Mouse (Mus musculus): ENCODE measurements around the gene Lhb. TPM values are rescaled to one million over a fixed set of nuclear protein-coding genes. Genes with fewer than 3 reads are reported as not detected.

The Lhb gene
- polyA plus RNA-seq, 1 experiment from 2014 or later: 0.50 TPM

DNA sequence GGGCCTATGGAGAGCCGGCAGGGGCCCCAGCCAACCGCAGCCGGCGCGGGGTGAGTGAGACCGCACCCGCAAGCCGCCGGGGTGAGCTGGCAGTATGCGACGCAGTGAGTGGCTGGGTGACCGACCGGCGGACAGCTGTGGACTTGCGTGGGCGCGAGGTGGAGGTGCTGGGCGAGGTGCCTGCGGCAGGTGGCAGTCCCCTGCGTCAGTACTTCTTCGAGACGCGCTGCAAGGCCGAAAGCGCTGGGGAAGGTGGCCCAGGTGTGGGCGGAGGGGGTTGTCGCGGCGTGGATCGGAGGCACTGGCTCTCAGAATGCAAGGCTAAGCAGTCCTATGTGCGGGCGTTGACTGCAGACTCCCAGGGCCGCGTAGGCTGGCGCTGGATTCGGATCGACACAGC lies 5.0 kb upstream of the Lhb start:
- peak overlapping the region; percentile 26; the same call in 1 of the 2 replicates for H3K4me2 ChIP-seq (replicated peaks)
- H3K9ac ChIP-seq (replicated peaks): peak overlapping the region; percentile 10; the same call in 1 of the 2 replicates

DNA sequence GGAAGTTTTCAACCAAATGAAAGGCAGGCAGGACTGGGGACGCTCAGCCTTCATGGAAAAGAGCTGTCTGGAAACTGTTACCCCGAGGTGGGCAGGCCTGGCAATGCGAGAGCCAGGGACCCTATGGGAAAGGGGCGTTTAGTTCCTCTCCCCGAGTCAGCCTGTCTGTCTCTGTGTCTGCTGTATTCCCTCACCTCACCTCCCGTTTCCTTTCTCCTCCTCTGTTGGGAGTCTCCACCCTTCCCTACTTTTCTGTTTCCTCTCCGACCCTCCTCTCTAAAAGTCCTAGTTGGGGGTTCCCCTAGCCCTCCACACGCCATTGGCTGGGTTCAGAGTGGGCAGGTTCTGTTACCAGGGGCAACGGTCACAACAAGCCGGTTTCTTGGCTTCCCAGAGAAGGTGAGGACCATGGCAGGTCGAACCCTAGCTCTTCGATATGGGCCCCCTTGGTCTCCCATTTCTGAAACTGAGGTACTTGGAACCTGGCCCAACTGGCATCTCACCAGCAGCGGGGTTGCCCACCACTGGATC lies 2.6 kb upstream of the Lhb start:
- H3K9ac ChIP-seq (replicated peaks): no peak overlapping the region
- 12% methylated on average over 13 of the region's 13 CpGs for WGBS
- no peak for ATAC-seq
- H3K4me3 ChIP-seq (replicated peaks): no peak overlapping the region
- H3K4me1 ChIP-seq (replicated peaks): peaks cover 17% of the 10 kb centered on the region
- no peak overlapping the region for H3K4me2 ChIP-seq (replicated peaks)
- no peaks in the 10 kb centered on the region for H3K9me3 ChIP-seq
- peaks cover 27% of the 10 kb centered on the region for H3K36me3 ChIP-seq
- peaks cover 87% of the 10 kb centered on the region for H3K27me3 ChIP-seq
- no peak overlapping the region for H3K27ac ChIP-seq

More for the DNA sequence above, 5.0 kb upstream of the Lhb start:
- Histone ChIP-seq H3K4me3 (replicated peaks) (no peak overlapping the region), H3K4me1 (replicated peaks) (peaks cover 17% of the 10 kb centered on the region), H3K27ac (no peak overlapping the region), H3K36me3 (peaks cover 4% of the 10 kb centered on the region), H3K9me3 (no peaks in the 10 kb centered on the region), H3K27me3 (peaks cover 100% of the 10 kb centered on the region)
- WGBS: 13% methylated on average over 37 of the region's 37 CpGs
- no peak for ATAC-seq

DNA sequence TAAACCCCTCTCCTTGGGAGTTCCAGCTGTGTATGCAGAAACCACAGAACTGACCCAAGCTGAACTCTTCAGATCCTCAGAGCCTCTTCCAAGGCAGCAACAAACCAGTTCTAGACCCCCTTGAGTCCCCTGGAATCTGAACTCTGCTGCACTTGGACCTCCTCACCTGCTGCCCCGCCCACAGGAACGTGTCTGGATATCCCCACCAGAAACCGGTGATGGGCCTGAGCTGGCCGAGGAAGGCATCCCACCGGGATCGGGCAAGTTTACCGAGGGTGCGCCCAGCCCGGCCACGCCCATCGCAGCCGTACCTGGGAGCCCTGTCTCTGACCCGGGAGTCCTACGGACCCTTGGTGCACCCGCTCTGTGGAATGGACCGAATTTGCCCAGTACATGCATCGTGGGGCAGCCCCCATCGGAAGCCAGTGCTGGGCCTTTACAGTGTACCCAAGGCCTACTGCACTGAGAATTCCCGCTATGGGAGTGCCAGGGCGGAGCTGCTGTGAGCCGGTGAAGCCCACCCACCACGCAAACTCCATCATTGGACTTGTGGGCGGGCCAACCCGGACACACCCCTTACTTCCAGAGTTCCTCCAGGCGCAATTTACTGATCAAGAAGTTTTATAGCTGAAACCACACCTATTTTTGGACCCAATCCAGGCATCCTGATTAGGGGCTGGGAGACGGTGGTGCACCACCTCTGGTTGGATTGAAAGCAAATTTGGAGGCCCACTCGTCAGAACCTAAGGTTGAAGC lies 583 bp upstream of the Lhb start:
- H3K27me3 ChIP-seq: peaks cover 67% of the 10 kb centered on the region
- H3K27ac ChIP-seq: no peak overlapping the region
- peaks cover 48% of the 10 kb centered on the region for H3K36me3 ChIP-seq
- H3K4me1 ChIP-seq (replicated peaks): peaks cover 4% of the 10 kb centered on the region; the same call in 1 of the 2 replicates
- no peak overlapping the region for H3K4me2 ChIP-seq (replicated peaks)
- ATAC-seq: no peak
- no peak overlapping the region for H3K9ac ChIP-seq (replicated peaks)
- no peaks in the 10 kb centered on the region for H3K9me3 ChIP-seq
- H3K4me3 ChIP-seq (replicated peaks): no peak overlapping the region
- WGBS: 16% methylated on average over 27 of the region's 27 CpGs

DNA sequence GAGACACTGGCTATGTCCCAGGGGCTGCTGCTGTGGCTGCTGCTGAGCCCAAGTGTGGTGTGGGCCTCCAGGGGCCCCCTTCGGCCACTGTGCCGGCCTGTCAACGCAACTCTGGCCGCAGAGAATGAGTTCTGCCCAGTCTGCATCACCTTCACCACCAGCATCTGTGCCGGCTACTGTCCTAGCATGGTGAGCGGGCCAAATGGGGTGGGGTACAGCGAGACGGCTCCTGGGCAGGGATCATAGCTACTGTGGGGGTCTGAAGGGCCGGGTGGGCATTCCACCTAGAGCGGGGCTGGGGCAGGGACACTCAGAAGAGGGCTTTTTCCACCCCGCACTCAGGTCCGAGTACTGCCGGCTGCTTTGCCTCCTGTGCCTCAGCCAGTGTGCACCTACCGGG lies 574 bp downstream of the Lhb start:
- H3K4me3 ChIP-seq (replicated peaks): no peak overlapping the region
- peaks cover 56% of the 10 kb centered on the region for H3K27me3 ChIP-seq
- H3K9ac ChIP-seq (replicated peaks): no peak overlapping the region
- peaks cover 57% of the 10 kb centered on the region for H3K36me3 ChIP-seq
- H3K9me3 ChIP-seq: no peaks in the 10 kb centered on the region
- H3K4me1 ChIP-seq (replicated peaks): no peaks in the 10 kb centered on the region
- no peak for ATAC-seq
- 88% methylated on average over 14 of the region's 14 CpGs for WGBS
- H3K27ac ChIP-seq: no peak overlapping the region
- H3K4me2 ChIP-seq (replicated peaks): no peak overlapping the region

DNA sequence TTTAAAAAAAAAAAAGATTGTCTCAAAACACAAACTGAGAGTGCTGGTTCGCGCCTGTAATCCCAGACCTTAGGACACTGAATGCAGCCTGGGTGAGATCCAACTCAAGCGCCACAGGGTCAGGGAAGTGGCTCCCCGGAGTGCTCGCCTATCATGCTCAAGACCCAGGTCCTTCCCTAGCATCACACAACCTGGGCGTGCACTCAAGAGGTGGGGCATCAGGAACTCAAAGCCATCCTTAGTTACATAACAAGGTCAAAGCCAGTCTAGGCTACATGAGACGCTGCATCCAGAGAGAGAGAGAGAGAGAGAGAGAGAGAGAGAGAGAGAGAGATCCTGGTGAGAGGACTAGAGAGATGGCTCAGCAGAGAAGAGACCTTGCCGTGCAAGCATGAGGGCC lies 5.9 kb downstream of the Lhb start:
- Histone ChIP-seq H3K4me1 (replicated peaks) (no peaks in the 10 kb centered on the region), H3K9me3 (no peaks in the 10 kb centered on the region), H3K27ac (no peak overlapping the region), H3K9ac (replicated peaks) (no peak overlapping the region), H3K27me3 (peaks cover 2% of the 10 kb centered on the region; the same call in 1 of the 2 replicates), H3K4me2 (replicated peaks) (no peak overlapping the region), H3K4me3 (replicated peaks) (no peak overlapping the region), H3K36me3 (peaks cover 93% of the 10 kb centered on the region)
- 95% methylated on average over 8 of the region's 8 CpGs for WGBS
- no peak for ATAC-seq

DNA sequence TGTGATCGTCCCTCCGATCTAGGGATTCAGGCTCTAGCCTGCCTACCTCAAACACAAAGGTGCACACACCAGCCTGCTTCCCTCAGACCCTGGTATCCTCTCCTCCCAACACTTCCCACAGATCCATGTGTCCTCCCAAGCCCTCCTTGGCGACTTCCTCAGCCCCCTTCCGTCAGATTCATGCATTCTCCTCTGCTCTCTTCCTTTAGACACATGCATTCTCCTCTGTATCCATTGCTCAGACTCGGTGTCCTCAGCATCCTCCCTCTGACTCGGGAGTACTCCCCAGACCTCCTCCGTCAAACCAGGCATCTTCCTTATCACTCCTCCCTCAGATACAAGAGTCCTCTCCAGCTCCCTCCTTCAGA lies 13.2 kb downstream of the Lhb start:
- no peaks in the 10 kb centered on the region for H3K27me3 ChIP-seq
- H3K36me3 ChIP-seq: peaks cover 33% of the 10 kb centered on the region
- H3K9me3 ChIP-seq: no peaks in the 10 kb centered on the region
- H3K4me3 ChIP-seq (replicated peaks): peak overlapping the region; percentile 95
- peaks cover 47% of the 10 kb centered on the region for H3K4me1 ChIP-seq (replicated peaks)
- under 1% methylated on average over 7 of the region's 7 CpGs for WGBS
- H3K4me2 ChIP-seq (replicated peaks): peak overlapping the region; percentile 99
- H3K27ac ChIP-seq: peak overlapping the region; percentile 94
- ATAC-seq: no peak
- peak overlapping the region; percentile 92 for H3K9ac ChIP-seq (replicated peaks)

DNA sequence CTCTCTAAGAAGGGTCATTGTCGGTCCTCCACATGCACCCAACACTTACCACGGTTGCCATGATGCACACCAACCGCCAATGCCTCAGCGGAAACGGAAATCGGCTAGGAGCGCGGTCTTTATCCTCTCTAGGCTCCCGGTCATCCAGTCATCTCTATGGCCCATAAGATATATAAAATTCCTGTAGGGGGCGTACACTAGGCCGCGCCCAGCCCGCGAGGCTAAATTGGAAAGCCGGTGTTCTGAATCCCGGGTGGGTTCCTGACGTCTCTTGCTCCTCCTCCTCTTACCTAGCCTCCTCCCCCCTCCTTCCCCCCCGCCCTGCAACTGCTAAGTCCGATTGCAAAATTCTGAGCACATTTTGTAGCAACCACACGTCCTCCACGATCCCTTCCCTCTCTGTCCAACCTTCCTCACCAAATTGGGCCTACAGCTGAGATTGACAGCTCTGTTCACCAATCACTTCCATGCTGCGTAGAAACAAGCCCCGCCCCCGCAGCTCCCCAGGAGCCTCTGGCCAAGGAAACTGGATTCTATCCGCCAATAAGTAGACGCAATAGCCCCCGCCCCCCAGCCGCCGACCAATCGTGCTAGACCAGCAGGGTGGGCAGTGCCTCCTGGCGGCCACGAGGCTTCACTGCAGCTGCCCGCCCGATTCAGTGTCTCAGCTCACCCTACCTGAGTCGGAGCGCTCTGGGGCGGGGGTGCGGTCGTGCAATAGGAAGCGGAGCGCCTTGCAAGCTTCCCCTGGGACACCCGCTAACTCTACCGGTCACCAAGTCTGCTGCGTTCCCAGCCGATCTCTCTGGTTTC lies 13.8 kb downstream of the Lhb start, which contains the start of gene Gys1:
Gene Gys1 (plus strand): TSS at position 642 of the 813 bp plus-strand sequence.
- Histone ChIP-seq H3K27me3 (no peaks in the 10 kb centered on the region), H3K36me3 (peaks cover 27% of the 10 kb centered on the region), H3K4me3 (replicated peaks) (peak within 1 kb of the TSS; percentile 95), H3K9me3 (no peaks in the 10 kb centered on the region), H3K9ac (replicated peaks) (peak within 1 kb of the TSS; percentile 92), H3K4me2 (replicated peaks) (peak within 1 kb of the TSS; percentile 99), H3K4me1 (replicated peaks) (peaks cover 47% of the 10 kb centered on the region), H3K27ac (peak within 1 kb of the TSS; percentile 94)
- ATAC-seq: peak; percentile 97
- WGBS: under 1% methylated on average over 45 of the region's 45 CpGs

DNA sequence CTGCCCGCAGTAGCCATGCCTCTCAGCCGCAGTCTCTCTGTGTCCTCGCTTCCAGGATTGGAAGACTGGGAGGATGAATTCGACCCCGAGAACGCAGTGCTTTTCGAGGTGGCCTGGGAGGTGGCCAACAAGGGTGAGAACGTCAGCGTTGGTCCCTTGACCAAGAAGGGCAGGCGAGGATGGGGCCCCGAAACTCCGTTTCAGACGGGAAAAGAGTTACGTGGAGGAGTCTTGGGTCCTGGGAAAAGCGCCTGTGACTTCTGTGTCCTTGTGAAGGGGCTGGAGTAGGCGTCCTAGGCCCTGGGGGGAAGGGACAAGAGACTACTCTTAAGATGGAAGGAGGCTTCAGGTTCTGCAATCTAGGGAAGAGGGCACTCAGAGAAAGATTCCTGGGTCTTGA lies 14.4 kb downstream of the Lhb start:
- Histone ChIP-seq H3K36me3 (peaks cover 24% of the 10 kb centered on the region), H3K9me3 (no peaks in the 10 kb centered on the region), H3K9ac (replicated peaks) (peak overlapping the region; percentile 79), H3K4me3 (replicated peaks) (peak overlapping the region; percentile 95), H3K4me1 (replicated peaks) (peaks cover 47% of the 10 kb centered on the region), H3K4me2 (replicated peaks) (peak overlapping the region; percentile 99), H3K27ac (peak overlapping the region; percentile 35; the same call in 1 of the 2 replicates), H3K27me3 (no peaks in the 10 kb centered on the region)
- ATAC-seq: no peak
- 1% methylated on average over 16 of the region's 16 CpGs for WGBS

DNA sequence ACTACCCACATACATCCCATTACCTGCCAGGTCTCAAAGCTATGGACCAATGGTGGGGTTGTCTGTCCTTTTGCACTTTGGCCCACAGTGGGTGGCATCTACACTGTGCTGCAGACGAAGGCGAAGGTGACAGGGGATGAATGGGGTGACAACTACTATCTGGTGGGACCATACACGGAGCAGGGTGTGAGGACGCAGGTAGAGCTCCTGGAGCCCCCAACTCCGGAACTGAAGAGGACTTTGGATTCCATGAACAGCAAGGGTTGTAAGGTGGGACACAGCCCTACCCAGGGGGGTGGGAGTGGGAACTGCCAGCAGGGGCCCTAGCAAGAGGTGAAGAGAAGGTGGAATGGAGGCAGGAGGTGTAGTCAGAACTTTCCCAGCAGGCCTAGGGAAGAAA lies 15.8 kb downstream of the Lhb start:
- no peak overlapping the region; the same call in 1 of the 2 replicates for H3K4me2 ChIP-seq (replicated peaks)
- no peak for ATAC-seq
- H3K36me3 ChIP-seq: peaks cover 15% of the 10 kb centered on the region
- H3K4me3 ChIP-seq (replicated peaks): no peak overlapping the region
- H3K9ac ChIP-seq (replicated peaks): 0 out of 2 replicates have a peak overlapping the region, but pooled peaks have one; percentile 6
- H3K27me3 ChIP-seq: no peaks in the 10 kb centered on the region
- H3K4me1 ChIP-seq (replicated peaks): peaks cover 47% of the 10 kb centered on the region
- WGBS: 93% methylated on average over 5 of the region's 5 CpGs
- no peaks in the 10 kb centered on the region for H3K9me3 ChIP-seq
- no peak overlapping the region for H3K27ac ChIP-seq

DNA sequence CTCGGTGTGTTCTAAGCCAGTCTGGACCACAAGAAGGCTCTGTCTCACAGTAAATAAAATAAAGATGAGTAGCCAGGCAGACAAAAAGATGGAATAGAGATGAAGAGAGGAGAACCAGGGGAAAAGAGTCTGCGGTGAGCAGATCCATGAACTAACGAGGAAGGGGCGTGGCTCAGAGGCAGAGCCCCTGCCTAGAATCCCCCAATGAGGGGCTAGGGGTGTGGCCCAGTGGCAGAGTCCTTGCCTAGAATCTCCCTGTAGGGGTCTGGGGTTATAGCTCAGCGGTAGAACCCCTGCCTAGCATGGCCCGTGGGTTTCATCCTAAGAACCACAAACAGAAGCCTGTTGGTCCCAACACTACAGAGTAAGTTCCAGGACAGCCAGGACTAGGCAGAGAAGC lies 16.4 kb downstream of the Lhb start:
- Histone ChIP-seq H3K27me3 (no peaks in the 10 kb centered on the region), H3K27ac (no peak overlapping the region), H3K36me3 (peaks cover 13% of the 10 kb centered on the region), H3K9me3 (no peaks in the 10 kb centered on the region), H3K4me2 (replicated peaks) (no peak overlapping the region), H3K4me3 (replicated peaks) (no peak overlapping the region), H3K9ac (replicated peaks) (no peak overlapping the region), H3K4me1 (replicated peaks) (peaks cover 47% of the 10 kb centered on the region)
- ATAC-seq: no peak
- WGBS: 30% methylated on average over 6 of the region's 6 CpGs

DNA sequence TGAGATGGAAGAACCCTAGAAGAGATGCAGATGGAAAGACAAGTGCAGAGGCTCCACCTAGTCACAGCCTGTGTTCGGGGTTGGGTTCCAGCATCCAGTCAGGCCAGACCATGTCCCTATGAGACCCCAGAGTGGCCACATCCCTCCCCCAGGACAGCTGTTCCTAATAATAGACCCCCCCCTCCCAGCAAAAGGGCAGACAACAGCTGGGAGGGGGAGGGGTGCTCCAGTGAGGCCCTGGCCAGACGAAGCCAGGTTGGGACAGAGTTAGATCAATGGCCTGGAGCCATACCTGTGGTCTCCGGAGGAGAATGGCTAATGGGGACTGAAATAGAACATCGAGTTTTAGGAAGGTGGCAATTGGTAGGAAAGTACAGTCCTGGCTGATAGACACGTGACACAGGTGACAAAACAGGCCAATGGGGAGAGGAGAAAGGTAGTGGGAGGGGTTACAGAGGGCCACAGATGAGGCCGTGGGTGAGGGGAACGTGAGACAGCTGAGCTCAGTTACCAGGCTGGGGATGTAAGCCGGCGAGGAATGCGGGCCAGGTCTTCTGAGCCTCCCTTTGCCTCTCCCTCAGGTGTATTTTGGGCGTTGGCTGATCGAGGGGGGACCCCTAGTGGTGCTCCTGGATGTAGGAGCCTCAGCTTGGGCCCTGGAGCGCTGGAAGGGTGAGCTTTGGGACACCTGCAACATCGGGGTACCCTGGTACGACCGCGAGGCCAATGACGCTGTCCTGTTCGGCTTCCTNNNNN lies 17.1 kb downstream of the Lhb start, which contains the start of gene Ruvbl2:
Gene Ruvbl2 (minus strand): TSS at position 576 of the 756 bp plus-strand sequence.
- no peaks in the 10 kb centered on the region for H3K27me3 ChIP-seq
- ATAC-seq: no peak
- no peaks in the 10 kb centered on the region for H3K9me3 ChIP-seq
- WGBS: 21% methylated on average over 19 of the region's 19 CpGs
- H3K9ac ChIP-seq (replicated peaks): no peak within 1 kb of the TSS
- H3K4me1 ChIP-seq (replicated peaks): peaks cover 44% of the 10 kb centered on the region
- no peak within 1 kb of the TSS for H3K4me2 ChIP-seq (replicated peaks)
- H3K36me3 ChIP-seq: peaks cover 17% of the 10 kb centered on the region
- no peak within 1 kb of the TSS for H3K4me3 ChIP-seq (replicated peaks)
- no peak within 1 kb of the TSS for H3K27ac ChIP-seq
